Mouse (Mus musculus): ENCODE data around the gene Tspear.
"Not testable (repeated sequence)": the region's sequence is repeated elsewhere in the genome, so short reads cannot be mapped to it uniquely, and the experiment has no call there.

The Tspear gene

DNA sequence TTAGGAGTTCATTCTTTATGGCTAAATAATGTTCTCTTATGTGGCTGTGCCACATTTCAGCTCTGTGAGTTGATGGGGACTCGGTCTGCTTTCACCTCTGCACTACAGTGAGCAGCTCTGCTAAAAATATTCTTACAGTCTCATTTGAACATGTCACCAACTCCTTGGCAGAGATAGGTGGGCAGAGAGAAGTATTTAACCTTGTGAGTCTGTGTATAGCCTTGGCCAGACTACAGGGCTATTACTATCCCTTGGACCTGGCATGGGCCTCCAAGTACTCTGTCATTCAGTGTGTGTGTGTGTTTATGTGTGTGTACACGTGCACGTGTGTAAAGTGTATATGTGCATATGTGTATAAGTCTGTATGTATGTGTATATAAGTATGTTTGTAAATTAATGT is 97.0 kb downstream of the Tspear start:
- in situ Hi-C loops (cut with MboI, MseI), result not testable (repeated sequence)

GRCm38 (mm10) chr10:77787876-77788275 is 101.5 kb downstream of the Tspear start, which contains the start of gene Gm7137:
TSS of gene Gm7137 (minus strand) at chr10:77788200.
- in situ Hi-C loops (cut with MboI, MseI), result not testable (repeated sequence)

DNA sequence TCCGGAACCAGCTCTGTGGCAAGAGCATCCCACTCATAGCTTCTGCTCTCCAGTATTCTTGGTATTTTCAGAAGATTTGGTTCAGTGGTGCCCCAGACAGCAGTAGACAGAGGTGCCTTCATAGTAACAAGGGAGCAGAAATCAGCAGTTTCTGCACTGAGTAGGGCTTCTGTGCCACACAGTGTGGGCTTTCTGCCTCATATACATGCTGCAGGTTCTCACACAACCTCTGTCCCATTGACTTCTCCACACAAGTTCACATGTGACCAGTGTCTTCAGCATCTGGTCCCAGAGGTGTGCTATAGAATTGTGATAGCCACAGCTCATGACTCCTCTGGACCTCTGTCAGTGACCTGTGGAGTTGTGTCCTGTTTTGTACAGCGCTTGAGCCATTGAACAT is 102.3 kb downstream of the Tspear start:
- in situ Hi-C loops (cut with MboI, MseI), result no loop called here

DNA sequence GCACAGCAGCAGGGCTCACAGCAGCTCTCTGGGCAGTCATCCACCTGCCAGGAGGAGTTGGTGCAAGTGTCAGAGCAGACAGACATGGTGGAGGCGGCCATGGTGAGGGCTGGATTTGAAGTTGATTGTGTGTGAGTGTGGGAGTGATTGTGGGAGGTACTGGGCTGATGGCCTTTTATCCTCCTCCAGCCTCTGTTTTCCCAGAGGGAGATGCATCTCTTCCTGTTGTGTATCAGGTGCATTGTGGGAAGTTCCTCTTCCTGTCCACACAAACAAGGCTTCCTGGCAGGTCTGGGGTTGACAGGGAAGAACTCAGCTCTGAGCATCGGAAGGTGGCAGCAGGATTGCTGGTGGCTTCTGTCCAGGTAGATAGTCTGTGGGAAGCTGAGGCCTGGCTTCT is 108.6 kb downstream of the Tspear start, which contains the start of gene Gm9639:
Gene Gm9639, minus strand, starts transcription at position 101 of the 400 bp plus-strand sequence.
- in situ Hi-C loops (cut with MboI, MseI), result no loop called here

DNA sequence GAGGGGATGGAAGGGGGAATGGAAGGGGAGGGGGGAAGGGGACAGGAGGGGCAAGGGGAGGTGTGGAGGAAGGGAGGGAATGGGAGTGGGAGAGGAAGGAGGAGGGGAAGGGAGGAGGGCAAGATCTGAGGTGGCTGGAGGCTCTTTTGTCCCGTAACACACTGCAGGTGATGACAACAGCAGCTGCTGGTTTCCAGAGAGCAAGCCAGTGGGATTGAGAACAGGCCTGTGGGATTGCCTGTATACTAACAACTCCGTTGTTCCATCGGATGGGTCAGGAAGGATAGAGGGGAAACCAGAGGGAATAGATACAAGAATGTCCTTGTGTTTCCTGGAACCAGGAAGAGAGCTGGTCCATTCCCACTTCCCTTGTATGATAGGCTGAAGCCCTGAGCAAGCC is 111.3 kb downstream of the Tspear start:
- in situ Hi-C loops (cut with MboI, MseI), result no loop called here

- in situ Hi-C loops (cut with MboI, MseI), result not testable (repeated sequence)
These were observed 112.0 kb downstream of the Tspear start for GRCm38 (mm10) chr10:77798164-77798920.

DNA sequence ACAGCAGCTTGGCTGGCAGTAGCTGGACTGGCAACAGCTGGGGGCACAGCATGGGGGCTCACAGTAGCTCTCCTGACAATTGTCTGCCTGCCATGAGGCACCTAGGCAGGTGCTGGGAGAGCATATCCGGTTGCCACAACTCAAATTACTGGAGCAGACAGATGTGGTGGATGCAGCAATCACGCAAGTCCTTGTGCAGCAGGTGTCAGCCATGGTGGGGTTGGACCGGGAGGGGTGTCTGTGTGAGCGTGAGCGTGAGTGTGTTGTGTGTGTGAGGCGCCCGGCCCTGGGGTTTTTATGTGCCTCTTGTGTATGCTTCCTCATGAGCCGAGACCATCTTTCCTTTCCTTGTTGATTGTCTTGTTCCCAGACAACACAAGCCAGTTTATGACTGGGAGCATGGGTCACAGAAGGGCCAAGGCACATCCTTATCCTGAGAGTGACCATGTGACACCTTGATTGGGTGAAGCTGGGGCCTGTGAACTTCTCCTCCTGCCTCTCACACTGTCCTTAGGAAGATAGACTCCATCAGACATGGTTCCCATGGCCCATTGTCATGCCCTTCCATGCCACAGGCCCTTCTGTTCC is 112.6 kb downstream of the Tspear start, which contains the start of gene Gm19668:
Gene Gm19668, minus strand, starts transcription at position 213 of the 588 bp plus-strand sequence.
- in situ Hi-C loops (cut with MboI, MseI), result no loop called here

GRCm38 (mm10) chr10:77804095-77804494 is 117.7 kb downstream of the Tspear start:
- in situ Hi-C loops (cut with MboI, MseI), result no loop called here

DNA sequence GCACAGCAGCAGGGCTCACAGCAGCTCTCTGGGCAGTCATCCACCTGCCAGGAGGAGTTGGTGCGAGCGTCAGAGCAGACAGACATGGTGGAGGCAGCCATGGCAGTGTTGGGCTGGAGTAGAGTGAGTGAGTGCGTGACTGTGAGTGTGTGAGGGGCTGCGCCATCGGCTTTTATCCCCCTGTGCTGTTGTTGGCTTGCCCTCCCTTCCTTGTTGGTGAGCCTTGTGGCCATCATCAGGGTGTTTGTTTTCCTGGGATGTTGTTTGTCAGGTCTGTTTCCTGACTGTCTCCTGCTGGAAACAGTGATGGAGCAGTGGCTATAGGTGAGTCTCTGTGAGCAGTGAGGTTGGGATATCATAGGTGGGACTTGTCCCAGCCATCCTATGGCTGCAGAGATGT is 125.4 kb downstream of the Tspear start, which contains the start of gene Gm9507:
Gene Gm9507, minus strand, starts transcription at position 101 of the 400 bp plus-strand sequence.
- in situ Hi-C loops (cut with MboI, MseI), result no loop called here

GRCm38 (mm10) chr10:77814382-77814781 is 128.0 kb downstream of the Tspear start, which contains the start of gene Gm2696:
TSS of gene Gm2696 (plus strand) at chr10:77814682.
- in situ Hi-C loops (cut with MboI, MseI), result no loop called here

- in situ Hi-C loops (cut with MboI, MseI), result no loop called here
These were observed 129.1 kb downstream of the Tspear start for GRCm38 (mm10) chr10:77815514-77815913.

DNA sequence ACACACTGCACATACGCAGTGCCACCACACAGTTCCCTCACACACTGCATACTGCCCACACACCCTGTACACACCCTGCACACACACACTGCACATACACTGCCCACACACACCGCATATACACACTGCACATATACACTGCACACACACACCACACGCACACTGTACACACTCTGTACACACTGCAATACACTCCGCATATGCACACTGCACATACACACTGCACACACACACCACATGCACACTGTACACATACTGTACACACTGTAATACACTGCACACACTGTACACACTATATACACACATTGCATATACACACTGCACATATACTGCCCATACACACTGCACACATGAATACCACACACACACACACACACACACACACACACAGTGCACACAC is 132.2 kb downstream of the Tspear start:
- in situ Hi-C loops (cut with MboI, MseI), result no loop called here

GRCm38 (mm10) chr10:77819203-77819602 is 132.8 kb downstream of the Tspear start:
- in situ Hi-C loops (cut with MboI, MseI), result no loop called here

- in situ Hi-C loops (cut with MboI, MseI), result loop anchor here in 1 of 2 experiments (25.0 kb wide), 1 partner anchor 1085 kb away; the partner anchor contains the start of gene Olfr1354
These were observed 140.6 kb downstream of the Tspear start, which contains the start of gene Krtap10-4 for GRCm38 (mm10) chr10:77826951-77827350. TSS of gene Krtap10-4 (minus strand) at chr10:77827095.

DNA sequence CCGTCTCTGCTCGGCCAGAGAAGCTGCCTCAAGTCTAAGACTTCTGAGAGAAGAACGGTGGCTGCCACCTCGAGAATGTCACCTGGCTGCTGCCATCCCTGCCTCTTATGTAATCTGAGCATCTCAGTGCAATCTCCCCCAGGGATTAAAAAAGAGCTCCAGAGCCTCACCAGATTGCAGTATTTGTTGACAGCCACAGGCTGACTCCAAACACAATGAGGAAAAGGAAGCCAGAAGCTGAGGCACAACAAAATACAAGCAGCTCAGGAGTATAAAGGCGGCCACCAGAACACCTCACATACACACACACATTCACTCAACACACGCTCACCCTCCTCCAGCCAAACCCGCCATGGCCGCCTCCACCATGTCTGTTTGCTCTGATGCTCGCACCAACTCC is 149.3 kb downstream of the Tspear start, which contains the start of gene Krtap10-10:
Gene Krtap10-10, plus strand, starts transcription at position 301 of the 400 bp plus-strand sequence.
- in situ Hi-C loops (cut with MboI, MseI), result loop anchor here in 1 of 2 experiments (25.0 kb wide), 1 partner anchor 1077 kb away; the partner anchor contains the start of gene Olfr1354

DNA sequence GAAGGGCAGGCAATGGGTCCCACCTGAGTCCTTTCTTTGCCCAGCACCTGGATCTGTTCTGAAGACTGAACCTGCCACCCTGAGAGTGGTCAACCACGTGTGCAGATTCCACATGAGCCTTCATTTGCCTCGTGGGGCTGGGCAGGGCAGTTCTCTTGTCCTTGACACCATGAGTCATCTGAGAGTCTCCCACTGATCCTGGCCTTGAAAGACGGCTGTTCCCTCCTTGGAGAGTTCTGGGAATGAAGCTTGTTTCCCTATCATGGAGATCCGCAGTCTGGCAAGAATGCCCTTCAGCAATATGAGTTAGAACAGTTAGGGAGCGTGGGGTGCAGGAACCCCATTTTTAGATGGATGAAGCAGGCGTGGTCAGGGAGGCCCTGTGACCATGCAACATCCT is 152.6 kb downstream of the Tspear start:
- in situ Hi-C loops (cut with MboI, MseI), result loop anchor here in 1 of 2 experiments (25.0 kb wide), 1 partner anchor 1073 kb away; the partner anchor contains the start of gene Olfr1354

- in situ Hi-C loops (cut with MboI, MseI), result loop anchor here in 1 of 2 experiments (25.0 kb wide), 1 partner anchor 1066 kb away; the partner anchor contains the start of gene Olfr1354
These were observed 160.1 kb downstream of the Tspear start, which contains the start of gene Gm36176 for GRCm38 (mm10) chr10:77846503-77846902. TSS of gene Gm36176 (plus strand) at chr10:77846803.

DNA sequence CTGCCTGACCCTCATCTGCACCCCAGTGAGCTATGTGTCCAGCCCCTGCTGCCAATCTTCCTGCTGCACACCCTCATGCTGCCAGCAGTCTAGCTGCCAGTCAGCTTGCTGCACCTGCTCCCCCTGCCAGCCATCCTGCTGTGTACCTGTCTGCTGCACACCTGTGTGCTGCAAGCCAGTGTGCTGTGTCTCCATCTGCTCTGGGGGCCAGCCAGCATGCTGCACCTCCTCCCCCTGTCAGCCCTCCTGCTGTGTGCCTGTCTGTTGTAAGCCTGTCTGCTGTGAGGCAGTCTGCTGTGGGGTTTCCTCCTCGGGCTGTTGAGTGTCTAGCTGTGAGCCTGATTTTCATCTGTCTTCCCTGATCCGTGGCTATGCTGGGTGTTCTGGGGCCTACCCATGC is 160.6 kb downstream of the Tspear start:
- in situ Hi-C loops (cut with MboI, MseI), result loop anchor here in 1 of 2 experiments (25.0 kb wide), 1 partner anchor 1065 kb away; the partner anchor contains the start of gene Olfr1354

DNA sequence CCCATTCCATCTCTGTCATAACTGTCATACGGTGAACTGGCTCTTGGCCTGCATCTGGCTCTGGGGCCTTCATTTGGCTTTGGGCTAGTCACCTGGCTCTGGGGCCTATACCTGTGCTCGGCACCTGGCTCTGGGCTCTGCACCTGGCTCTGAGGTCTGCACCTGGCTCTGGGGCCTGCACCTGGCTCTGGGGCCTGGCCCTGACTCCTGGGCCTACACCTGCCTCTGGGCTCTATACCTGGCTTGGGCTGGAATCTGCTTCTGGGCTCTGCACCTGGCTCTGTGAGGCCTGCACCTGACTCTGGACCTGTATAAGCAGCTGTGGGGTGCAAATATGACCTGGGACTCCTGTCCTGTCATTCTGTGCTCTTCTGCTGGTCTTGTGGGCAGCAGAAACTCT is 161.2 kb downstream of the Tspear start:
- in situ Hi-C loops (cut with MboI, MseI), result loop anchor here in 1 of 2 experiments (25.0 kb wide), 1 partner anchor 1065 kb away; the partner anchor contains the start of gene Olfr1354

- in situ Hi-C loops (cut with MboI, MseI), result no loop called here
These were observed 166.2 kb downstream of the Tspear start, which contains the start of gene Gm10318 for GRCm38 (mm10) chr10:77852559-77852958. TSS of gene Gm10318 (plus strand) at chr10:77852859.

GRCm38 (mm10) chr10:77861675-77862074 is 175.3 kb downstream of the Tspear start, which contains the start of gene Gm3285:
TSS of gene Gm3285 (plus strand) at chr10:77861975.
- in situ Hi-C loops (cut with MboI, MseI), result no loop called here

Data from T-helper 17 cell (primary cell).